Mouse (Mus musculus) T-cell, adult 66 days (primary cell): ENCODE data around the gene Fhl5. TPM values are rescaled to one million over a fixed set of nuclear protein-coding genes. Genes with fewer than 3 reads are reported as not detected.

Experiments
- total RNA-seq, 2 experiments: library from RNA; stranded (reverse); gene quantifications; 3 replicates in 1 of 2; 4 replicates in 1 of 2; pipeline ENCODE4 v1.2.4; 2023

The Fhl5 gene
- not detected for total RNA-seq

DNA sequence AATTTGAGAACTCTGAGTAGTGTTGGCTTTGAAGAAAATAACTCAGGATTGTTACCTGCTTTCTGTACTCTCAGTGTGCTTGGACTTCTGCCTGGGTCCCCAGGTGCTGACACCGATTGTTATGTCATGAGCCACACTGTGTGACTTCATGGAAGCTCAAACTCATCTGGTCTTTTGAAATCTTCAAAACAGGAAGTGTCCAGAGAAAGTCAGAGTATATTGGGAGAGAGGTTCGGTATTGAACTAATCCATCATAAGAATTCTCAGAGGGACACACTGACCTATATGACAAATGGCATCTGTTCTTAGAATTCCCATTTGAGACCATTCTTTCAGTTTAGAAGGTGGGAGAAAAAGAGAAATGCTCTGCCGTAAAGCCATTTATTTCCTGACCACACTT lies at the start of gene Fhl5:
Fhl5 (minus strand) TSS at position 101 of the 400 bp plus-strand sequence.

DNA sequence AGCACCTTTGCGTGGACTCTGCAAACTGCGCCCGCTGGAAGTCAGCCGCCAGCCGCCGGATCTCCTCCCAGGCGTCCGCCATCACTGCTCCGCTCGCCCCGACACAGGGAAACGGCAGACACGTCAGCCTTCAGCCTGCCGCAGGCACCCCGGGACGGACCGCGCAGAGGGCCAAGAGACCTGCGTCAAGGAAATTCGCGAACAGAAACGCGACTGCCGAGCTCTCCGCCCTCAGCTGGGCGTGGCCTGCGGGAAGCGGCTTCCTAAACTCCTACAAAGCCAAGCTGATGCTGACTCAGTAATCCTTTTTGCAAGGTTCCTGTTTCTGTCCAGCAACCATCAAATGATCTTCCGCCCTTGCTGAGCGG lies 39.0 kb upstream of the Fhl5 start, which contains the start of gene Ufl1:
Ufl1 (minus strand) TSS at position 151 of the 368 bp plus-strand sequence.

Other genes starting within 250 kb of the Fhl5 start
- 10 to 100 TPM; 31.9 to 33.5 TPM for gene Ufl1, start 38.9 kb upstream of the Fhl5 start, total RNA-seq